Mouse (Mus musculus) forebrain, embryonic 11.5 days (tissue): ENCODE measurements around the gene Cadm4. TPM values are rescaled to one million over a fixed set of nuclear protein-coding genes. Genes with fewer than 3 reads are reported as not detected.
A peak's percentile ranks its signal among the peaks of the same experiment; 100 is the strongest.

Experiments
- ATAC-seq: fragments of 200-750 bp; cut with Nextera tagmentation; replicated peaks from 2 replicates; pipeline ENCODE4 v1.8.0; 2017; ENCODE audit warnings: moderate TSS enrichment; ENCODE audit not compliant: low FRiP score
- DNase-seq: peaks from one replicate; pipeline ENCODE4 v3.0.0-alpha.2; 2017; ENCODE audit warnings: low spot score
- H3K27ac ChIP-seq: fragments of 300-500 bp; sonication (generic); 2 replicates; pipeline ENCODE4 v1.5.1; 2014; ENCODE audit warnings: low read depth, low read length
- H3K27me3 ChIP-seq: fragments of 300-500 bp; sonication (generic); 2 replicates; pipeline ENCODE4 v1.6.1; 2014; ENCODE audit warnings: mild to moderate bottlenecking, low read length, mixed read lengths; ENCODE audit not compliant: control insufficient read depth, insufficient read depth
- H3K36me3 ChIP-seq: fragments of 300-500 bp; sonication (generic); 2 replicates; pipeline ENCODE4 v1.6.1; 2014; ENCODE audit warnings: mild to moderate bottlenecking, low read length, moderate library complexity, mixed read lengths; ENCODE audit not compliant: control insufficient read depth, insufficient read depth
- H3K4me1 ChIP-seq: fragments of 300-500 bp; sonication (generic); replicated peaks from 2 replicates; pipeline ENCODE4 v1.6.1; 2014; ENCODE audit warnings: low read length, mixed read lengths; ENCODE audit not compliant: control insufficient read depth, insufficient read depth
- H3K4me2 ChIP-seq: fragments of 300-500 bp; sonication (generic); 2 replicates; pipeline ENCODE4 v1.6.1; 2014; ENCODE audit warnings: low read depth, mild to moderate bottlenecking, low read length, moderate library complexity, mixed read lengths; ENCODE audit not compliant: severe bottlenecking
- H3K4me3 ChIP-seq: fragments of 300-500 bp; sonication (generic); 2 replicates; pipeline ENCODE4 v1.5.1; 2014; ENCODE audit warnings: low read depth, low read length
- H3K9ac ChIP-seq: fragments of 300-500 bp; sonication (generic); 2 replicates; pipeline ENCODE4 v1.6.1; 2014; ENCODE audit warnings: low read length
- H3K9me3 ChIP-seq: fragments of 300-500 bp; sonication (generic); 2 replicates; pipeline ENCODE4 v1.6.1; 2016; ENCODE audit warnings: low read length, mixed read lengths; ENCODE audit not compliant: control insufficient read depth
- WGBS: fragments of 180-500 bp; shearing (Covaris S2); extraction: QIAGEN DNeasy Blood & Tissue Kit; methylation state at CpG from one replicate; pipeline ENCODE4 v1.1.7; 2014; 5-methylcytosine and 5-hydroxymethylcytosine counted together
- polyA plus RNA-seq: library from polyadenylated mRNA; unstranded; fragments of >200 nt; fragmentation: Nextera tagmentation; extraction: Ambion mirVana; gene quantifications from 2 replicates; pipeline ENCODE4 v1.2.1, GENCODE M21; 2014

The Cadm4 gene
- polyA plus RNA-seq = 7.1 and 8.9 TPM in 2 replicates

DNA sequence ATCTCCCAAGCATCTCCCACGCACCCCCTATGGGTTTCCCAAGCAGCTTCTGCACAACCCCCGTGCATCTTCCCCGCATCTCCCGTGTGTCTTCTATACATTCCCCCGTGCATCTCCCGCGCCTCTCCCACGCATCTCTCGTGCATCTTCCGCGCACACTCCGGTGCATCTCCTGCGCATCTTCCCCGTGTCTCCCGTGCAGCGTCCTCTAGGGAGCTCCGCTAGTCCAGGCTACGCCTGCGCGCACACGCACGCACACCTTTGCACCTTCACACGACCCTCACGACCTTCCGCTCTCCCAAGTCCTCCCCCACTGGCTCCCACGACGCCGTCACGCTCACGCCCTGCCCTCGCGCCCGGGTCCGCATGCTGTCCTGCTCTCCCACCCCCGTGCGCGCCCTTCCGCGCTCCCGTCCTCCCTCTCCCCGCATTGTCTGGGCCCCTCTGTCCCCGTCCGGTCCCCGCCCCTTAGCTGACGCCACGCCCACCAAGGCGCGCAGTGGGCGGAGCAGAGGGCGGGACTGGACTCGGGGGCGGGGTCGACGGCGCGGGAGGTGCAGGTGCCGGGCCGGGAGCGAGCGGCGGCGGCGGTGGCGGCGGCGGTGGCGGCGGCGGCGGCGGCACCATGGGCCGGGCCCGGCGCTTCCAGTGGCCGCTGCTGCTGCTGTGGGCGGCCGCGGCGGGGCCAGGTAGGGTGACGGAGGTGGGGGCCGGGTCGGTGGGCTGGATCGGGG lies at the start of gene Cadm4:
Cadm4 (plus strand) TSS at position 550 of the 734 bp plus-strand sequence.
- peak within 1 kb of the TSS; percentile 31; the same call in 1 of the 2 replicates for H3K27ac ChIP-seq
- peak within 1 kb of the TSS; percentile 83 for H3K4me2 ChIP-seq
- DNase-seq (peak; percentile 97), ATAC-seq (peak; percentile 87)
- 1% methylated on average over 63 of the region's 83 CpGs for WGBS
- no peaks in the 10 kb centered on the region for H3K9me3 ChIP-seq
- peak within 1 kb of the TSS; percentile 73 for H3K4me3 ChIP-seq
- no peaks in the 10 kb centered on the region; the same call in 1 of the 2 replicates for H3K27me3 ChIP-seq
- H3K36me3 ChIP-seq = no peaks in the 10 kb centered on the region
- H3K4me1 ChIP-seq = peaks cover 13% of the 10 kb centered on the region; the same call in 1 of the 2 replicates
- H3K9ac ChIP-seq = peak within 1 kb of the TSS; percentile 82

DNA sequence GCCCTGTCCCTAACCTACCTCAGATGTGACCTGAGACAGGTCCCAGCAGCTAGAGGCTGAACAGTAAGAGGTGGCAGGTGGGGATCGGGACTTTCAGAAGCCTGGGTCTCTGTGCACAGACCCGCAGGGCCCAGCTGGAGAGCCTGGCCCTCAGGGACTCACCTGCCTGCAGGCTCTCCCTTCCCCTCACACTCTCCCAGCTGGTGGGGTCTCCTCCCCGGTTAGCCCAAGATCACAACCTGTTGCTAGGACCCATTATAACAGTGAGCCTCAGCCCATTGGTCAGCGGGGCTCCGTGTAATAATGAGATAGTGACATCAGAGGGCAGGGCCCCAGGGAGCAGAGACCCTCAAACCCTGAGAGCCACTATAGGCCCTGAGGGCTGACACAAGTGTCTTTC lies 46.5 kb upstream of the Cadm4 start:
- H3K9ac ChIP-seq = no peak overlapping the region
- no peak overlapping the region for H3K4me2 ChIP-seq
- H3K27me3 ChIP-seq = no peaks in the 10 kb centered on the region
- H3K4me3 ChIP-seq = no peak overlapping the region
- H3K36me3 ChIP-seq = no peaks in the 10 kb centered on the region
- H3K9me3 ChIP-seq = no peaks in the 10 kb centered on the region
- WGBS = 75% methylated on average over 5 of the region's 5 CpGs
- no peaks in the 10 kb centered on the region for H3K4me1 ChIP-seq
- no peak overlapping the region for H3K27ac ChIP-seq
- ATAC-seq (no peak), DNase-seq (no peak)

DNA sequence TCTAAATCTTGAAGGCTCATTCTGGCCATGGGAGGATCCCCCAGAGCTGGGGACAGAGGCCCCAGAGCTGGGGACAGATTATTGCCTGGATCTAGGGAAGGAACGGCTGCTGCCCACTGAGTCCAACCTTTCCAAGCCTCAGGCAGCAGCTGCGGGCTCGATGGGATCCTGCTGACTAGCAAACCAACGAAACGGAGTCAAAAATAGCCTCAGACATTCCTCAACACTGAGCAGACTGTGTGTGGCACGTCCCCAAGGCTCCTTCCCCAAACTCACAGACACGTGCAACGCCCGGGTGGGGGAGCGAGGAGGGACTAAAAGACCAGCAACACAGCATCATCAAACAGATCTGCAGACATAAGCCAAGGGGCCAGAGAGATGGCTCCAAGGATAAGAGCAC lies 43.8 kb upstream of the Cadm4 start:
- Histone ChIP-seq H3K9ac (no peak overlapping the region), H3K27ac (no peak overlapping the region), H3K4me2 (no peak overlapping the region), H3K9me3 (no peaks in the 10 kb centered on the region), H3K27me3 (no peaks in the 10 kb centered on the region), H3K4me1 (no peaks in the 10 kb centered on the region), H3K36me3 (no peaks in the 10 kb centered on the region), H3K4me3 (no peak overlapping the region)
- WGBS = 81% methylated on average over 10 of the region's 10 CpGs
- DNase-seq = no peak
- ATAC-seq = no peak

DNA sequence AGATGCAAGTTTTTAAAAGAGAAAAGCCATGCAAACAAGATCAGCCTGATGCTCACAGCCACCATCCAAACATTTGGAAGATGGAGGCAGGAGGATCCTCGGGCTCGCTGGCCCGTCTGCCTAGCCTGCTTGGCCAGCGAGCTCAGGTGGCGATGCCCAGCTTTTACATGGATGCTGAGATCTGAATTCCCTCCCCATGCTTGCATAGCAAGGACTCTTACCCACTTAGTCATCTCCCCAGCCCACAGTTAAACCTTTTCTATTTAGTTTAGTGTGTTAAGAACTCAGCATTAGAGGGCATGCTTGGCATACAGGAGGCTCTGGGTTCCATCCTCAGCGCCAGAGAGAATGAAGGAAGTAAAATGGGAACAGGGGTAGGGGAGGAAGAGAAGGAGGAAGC lies 42.6 kb upstream of the Cadm4 start:
- no peak for ATAC-seq
- no peak overlapping the region for H3K9ac ChIP-seq
- no peak overlapping the region for H3K4me3 ChIP-seq
- H3K36me3 ChIP-seq = no peaks in the 10 kb centered on the region
- H3K4me2 ChIP-seq = no peak overlapping the region
- no peak for DNase-seq
- H3K4me1 ChIP-seq = no peaks in the 10 kb centered on the region
- no peak overlapping the region for H3K27ac ChIP-seq
- H3K9me3 ChIP-seq = no peaks in the 10 kb centered on the region
- 79% methylated on average over 6 of the region's 6 CpGs for WGBS
- no peaks in the 10 kb centered on the region for H3K27me3 ChIP-seq

DNA sequence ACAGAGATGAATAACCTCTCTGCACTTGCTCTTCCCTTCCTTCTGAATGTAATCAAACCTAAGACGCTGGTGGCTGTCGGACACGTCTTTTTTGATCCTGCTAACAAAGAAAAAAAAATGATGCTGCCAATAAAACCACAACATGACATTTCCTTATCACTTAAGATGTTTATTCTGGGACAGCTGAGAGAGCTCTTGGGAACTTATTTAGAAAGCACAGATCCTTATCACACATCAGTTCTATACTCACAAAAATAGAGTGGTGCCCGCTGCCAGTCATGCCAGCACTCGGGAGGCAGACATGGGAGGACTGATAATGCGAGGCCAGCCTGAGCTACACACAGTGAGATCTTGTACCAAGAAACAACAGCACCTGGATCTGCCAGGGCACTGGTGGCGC lies 41.9 kb upstream of the Cadm4 start:
- H3K36me3 ChIP-seq = no peaks in the 10 kb centered on the region
- WGBS = 84% methylated on average over 7 of the region's 7 CpGs
- H3K9me3 ChIP-seq = no peaks in the 10 kb centered on the region
- H3K9ac ChIP-seq = no peak overlapping the region
- no peaks in the 10 kb centered on the region for H3K4me1 ChIP-seq
- no peak overlapping the region for H3K27ac ChIP-seq
- H3K4me2 ChIP-seq = no peak overlapping the region
- H3K27me3 ChIP-seq = no peaks in the 10 kb centered on the region
- DNase-seq = no peak
- H3K4me3 ChIP-seq = no peak overlapping the region
- no peak for ATAC-seq

DNA sequence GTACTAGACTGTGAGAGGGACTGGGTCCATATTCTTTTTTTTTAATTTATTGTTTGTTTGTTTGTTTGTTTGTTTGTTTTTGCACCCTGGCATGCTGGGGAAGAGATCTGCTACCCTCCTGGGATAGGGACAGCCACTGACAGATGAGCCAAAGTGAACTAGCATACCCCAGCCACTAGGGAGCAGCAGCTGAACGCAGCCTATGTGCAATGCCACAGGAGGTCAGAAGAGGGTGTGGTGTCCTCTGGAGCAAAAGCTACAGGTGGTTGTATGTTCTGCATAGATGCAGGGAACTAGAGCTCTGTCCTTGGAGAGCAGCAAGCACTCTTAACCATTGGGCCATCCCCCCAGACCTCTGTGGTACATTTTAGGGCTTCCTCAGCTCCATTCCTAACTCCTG lies 40.0 kb upstream of the Cadm4 start:
- no peaks in the 10 kb centered on the region for H3K36me3 ChIP-seq
- DNase-seq (peak; percentile 67), ATAC-seq (no peak)
- no peak overlapping the region for H3K4me2 ChIP-seq
- H3K9ac ChIP-seq = no peak overlapping the region
- 6% methylated on average over 1 of the region's 1 CpGs for WGBS
- H3K4me1 ChIP-seq = no peaks in the 10 kb centered on the region
- no peaks in the 10 kb centered on the region for H3K9me3 ChIP-seq
- no peak overlapping the region for H3K4me3 ChIP-seq
- H3K27me3 ChIP-seq = no peaks in the 10 kb centered on the region
- no peak overlapping the region for H3K27ac ChIP-seq

DNA sequence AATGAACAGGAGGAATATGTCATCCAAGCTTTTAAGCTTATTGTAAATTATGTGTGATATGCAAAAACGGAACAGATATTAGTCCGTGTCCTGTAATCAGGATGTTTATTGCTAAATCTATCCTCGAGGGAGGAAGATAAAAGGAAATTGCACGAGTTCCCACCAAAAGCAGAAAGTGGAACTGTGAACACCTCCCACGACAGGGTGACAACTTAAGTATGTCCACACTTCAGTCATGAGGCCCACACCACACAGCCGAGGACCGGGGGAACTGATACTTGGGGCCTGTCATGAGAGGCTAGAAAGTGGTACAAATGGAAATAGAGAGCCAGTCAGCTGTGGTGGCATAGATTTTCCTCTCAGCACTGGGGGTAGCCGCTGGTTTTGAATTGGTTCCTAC lies 39.5 kb upstream of the Cadm4 start:
- H3K27me3 ChIP-seq = no peaks in the 10 kb centered on the region
- 83% methylated on average over 8 of the region's 8 CpGs for WGBS
- H3K27ac ChIP-seq = no peak overlapping the region
- DNase-seq (no peak), ATAC-seq (no peak)
- no peaks in the 10 kb centered on the region for H3K36me3 ChIP-seq
- H3K9ac ChIP-seq = no peak overlapping the region
- H3K9me3 ChIP-seq = no peaks in the 10 kb centered on the region
- H3K4me1 ChIP-seq = no peaks in the 10 kb centered on the region
- no peak overlapping the region for H3K4me3 ChIP-seq
- no peak overlapping the region for H3K4me2 ChIP-seq

DNA sequence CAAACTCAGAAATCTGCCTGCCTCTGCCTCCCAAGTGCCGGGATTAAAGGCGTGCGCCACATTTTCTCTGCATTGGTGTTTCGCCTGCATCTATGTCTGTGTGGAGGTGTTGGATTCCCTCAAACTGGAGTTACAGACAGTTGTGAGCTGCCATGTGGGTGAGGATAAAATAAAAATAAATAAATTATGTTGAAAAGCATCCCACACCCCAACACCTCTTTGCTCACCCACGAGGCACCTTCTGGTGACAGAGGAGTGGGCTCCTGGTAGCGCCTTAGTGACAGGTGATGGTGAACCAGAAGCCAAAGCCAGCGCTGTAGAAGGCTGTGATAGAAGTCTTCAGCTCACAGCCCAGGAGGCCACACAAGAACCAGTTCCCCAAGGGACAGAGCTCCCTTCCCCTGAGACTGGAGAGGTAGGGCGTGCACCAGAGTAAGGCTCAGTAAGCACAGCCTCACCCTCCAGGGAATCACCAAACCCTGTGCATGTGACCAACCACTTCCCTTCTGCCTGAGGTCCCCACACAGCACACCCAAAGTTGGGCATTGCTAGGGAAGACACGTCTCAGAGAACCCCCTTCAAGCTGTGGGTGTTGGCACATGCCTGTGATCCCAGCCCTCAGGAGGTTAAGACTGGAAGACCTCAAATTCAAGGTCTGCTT lies 36.4 kb upstream of the Cadm4 start:
- Histone ChIP-seq H3K27ac (no peak overlapping the region), H3K27me3 (no peaks in the 10 kb centered on the region), H3K9ac (no peak overlapping the region), H3K36me3 (no peaks in the 10 kb centered on the region), H3K9me3 (no peaks in the 10 kb centered on the region), H3K4me3 (no peak overlapping the region), H3K4me2 (no peak overlapping the region), H3K4me1 (no peaks in the 10 kb centered on the region)
- WGBS = 89% methylated on average over 9 of the region's 9 CpGs
- DNase-seq (no peak), ATAC-seq (no peak)
